Mouse (Mus musculus): ENCODE data around the gene Ccnf. TPM values are rescaled to one million over a fixed set of nuclear protein-coding genes. Genes with fewer than 3 reads are reported as not detected.

The Ccnf gene
- 1.9 TPM for polyA plus RNA-seq (2017; shearing (Covaris generic))

DNA sequence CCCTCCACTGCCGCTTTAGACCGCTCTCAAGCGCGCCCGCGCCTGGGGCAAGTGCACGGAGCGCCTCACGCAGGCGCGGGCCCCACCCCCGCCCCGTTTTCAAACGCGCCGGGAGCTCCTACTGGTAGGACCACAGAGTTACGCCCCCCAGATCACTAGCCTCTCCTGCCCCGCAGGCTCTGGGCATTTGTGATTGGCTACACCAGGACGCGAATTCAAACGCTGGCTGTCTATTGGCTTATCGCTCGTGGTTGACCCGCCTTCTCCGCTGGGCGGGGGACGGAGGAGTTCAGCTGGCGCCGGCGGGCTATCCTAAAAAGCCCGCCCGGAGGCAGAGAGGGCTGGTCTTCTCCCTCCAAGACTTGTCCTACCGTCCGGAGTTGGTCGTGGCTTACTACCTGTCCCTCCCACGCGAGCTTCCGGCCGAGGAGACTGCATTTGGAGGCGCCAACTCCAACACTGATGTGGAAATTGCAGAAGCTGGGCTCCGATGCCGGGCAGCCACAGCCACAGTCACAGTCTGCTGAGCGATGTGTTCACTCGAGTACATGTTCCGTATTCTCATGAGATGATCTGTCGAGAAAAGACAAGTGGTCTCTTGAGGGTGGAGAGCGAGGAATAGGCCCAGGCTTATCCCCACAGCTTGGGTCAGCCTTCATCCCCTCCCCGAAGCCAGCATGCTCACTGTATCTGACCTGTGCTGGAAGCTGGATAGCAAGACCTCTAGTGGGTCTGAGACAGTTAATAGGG lies at the start of gene Ccnf:
Gene Ccnf (minus strand): TSS at position 165 of the 750 bp plus-strand sequence.

DNA sequence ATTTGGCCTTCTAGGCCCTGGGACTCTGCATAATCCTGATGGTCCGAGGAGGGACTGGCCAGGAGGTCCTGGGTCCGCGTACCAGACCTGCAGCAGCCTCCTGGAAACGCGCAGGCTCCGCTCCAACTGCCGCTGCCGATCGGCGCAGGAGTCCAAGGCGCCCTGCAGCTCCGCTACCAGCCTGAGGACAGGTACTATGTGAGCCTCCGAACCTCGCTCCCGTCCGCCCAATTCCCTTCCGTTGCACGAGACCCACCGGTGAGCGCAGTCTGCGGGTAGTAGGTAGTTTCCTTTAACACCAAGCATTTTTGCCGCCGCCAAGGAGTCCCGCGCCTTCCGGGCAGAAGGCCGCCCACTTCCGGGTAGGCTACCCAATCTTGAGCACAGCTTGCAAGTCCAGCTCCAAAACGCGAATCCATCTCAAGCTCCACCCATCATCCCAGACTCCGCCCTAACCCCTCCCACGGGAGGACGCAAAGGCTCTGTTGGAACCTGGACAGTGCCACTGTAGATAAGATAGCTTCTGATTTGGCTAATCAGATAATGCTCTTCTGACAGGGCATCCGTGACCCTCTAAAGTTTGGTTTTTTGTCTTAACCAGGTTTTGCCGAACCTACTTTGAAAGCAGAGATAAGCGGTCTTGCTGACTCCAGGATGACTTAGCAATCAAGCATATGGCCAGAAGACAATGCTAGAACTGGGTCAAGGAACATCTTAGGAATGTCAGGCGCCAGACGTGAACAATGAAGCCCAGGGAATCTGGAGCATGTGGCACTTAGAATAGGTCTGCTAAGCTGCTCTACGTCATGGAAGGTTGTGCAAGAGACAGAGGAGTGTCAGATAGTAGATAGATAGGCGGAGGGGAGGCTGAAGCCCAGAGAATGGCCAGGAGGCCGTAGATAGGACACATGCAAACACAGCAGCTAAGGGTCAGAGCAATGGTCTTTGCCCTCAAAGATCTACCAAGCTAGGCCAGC lies 30.6 kb downstream of the Ccnf start, which contains the start of gene Tedc2:
Gene Tedc2 (minus strand): TSS at position 417 of the 977 bp plus-strand sequence.

DNA sequence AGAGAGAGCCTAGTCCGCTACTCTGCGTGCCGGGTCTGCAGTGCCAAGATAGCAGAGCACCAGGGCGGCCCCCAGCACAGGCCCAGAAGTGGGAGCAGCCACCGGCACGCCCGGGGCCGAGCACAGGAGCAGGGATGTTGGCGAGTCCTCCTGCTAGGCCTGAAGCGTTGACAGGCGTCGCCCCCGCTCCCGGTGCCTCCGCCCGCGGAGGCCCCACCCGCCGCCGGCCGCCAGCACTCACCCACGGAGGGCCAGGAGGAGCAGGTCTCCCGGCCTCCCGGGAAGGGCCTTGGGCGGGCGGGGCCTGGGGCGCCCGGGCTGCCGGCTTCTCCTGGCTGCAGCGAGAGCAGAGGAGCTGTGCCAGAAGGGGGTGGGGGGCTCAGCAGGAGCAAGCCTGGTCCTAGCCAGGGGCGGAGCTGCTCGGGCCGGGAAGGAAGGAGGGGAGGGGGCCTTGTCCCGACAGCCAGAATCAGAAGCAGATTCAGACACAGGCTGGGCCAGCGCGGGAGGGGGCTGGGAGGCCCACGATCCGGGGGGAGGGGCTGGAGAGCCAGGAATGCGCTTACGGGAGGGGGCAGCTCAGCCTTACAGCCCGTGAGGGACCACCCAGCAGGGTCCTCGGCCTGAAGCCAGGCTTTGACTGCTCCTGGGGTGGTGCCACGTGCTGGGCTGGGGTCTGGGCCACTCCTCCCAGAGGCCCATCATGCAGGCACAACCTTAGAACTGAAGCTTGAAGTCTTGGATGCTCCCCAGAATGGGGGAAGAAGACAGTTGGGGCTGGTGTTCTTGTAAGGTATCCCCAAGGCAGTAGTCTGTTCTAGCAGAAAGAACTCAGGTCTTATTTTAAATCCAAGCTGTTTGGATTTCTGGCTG lies 42.0 kb downstream of the Ccnf start, which contains the start of gene Ntn3:
Gene Ntn3 (minus strand): TSS at position 489 of the 873 bp plus-strand sequence.

DNA sequence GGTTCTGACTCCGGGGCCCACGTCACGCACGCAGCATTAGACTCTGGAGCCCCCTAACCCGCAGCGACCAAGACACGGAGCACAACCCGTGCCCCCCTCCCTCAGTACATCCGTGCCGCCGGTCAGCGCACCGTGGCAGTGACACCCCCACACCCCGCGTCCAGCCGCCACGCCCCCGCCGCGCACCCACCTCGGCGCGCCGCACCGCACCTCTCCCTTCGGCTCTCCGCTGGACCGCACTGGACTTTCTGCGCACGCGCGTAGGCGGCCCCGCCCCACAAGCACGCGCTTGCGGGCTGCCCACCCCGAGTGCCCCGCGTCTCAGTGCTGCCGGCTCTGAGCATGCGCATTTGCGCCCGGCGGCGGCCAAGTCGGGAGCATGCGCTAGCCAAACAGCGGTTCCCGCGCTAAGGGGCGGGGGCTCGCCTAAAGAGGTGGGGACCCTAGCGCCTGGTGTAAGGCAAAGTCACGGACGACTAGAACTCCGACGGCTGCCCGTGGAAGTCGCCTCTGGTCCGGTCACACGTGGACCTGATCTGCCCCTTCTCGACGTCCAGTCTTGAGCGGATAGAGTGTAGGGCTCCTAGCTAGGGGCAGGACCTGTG lies 45.9 kb downstream of the Ccnf start, which contains the start of gene Tbc1d24:
Gene Tbc1d24 (minus strand): TSS at position 279 of the 605 bp plus-strand sequence.

Other genes with a start within 250 kb of the Ccnf start
- gene Prss27, start 213.3 kb downstream of the Ccnf start, polyA plus RNA-seq (2017; shearing (Covaris generic)) = 0.27 TPM
- gene Kctd5, start 178.0 kb downstream of the Ccnf start, polyA plus RNA-seq (2017; shearing (Covaris generic)) = 29.6 TPM
- gene Pdpk1, start 100.6 kb downstream of the Ccnf start, polyA plus RNA-seq (2017; shearing (Covaris generic)) = 73.3 TPM
- 17.7 TPM for gene Amdhd2, start 87.7 kb downstream of the Ccnf start, polyA plus RNA-seq (2017; shearing (Covaris generic))
- gene Atp6v0c, start 81.8 kb downstream of the Ccnf start, polyA plus RNA-seq (2017; shearing (Covaris generic)) = 426 TPM
- gene Tbc1d24, start 45.9 kb downstream of the Ccnf start, polyA plus RNA-seq (2017; shearing (Covaris generic)) = 0.53 TPM
- gene Ntn3, start 42.0 kb downstream of the Ccnf start, polyA plus RNA-seq (2017; shearing (Covaris generic)) = 0.14 TPM
- 1.1 TPM for gene Tedc2, start 30.6 kb downstream of the Ccnf start, polyA plus RNA-seq (2017; shearing (Covaris generic))
- gene Abca17, start 99.6 kb upstream of the Ccnf start, polyA plus RNA-seq (2017; shearing (Covaris generic)) = 0.15 TPM
- 32.3 TPM for gene Abca3, start 100.5 kb upstream of the Ccnf start, polyA plus RNA-seq (2017; shearing (Covaris generic))
- 284 TPM for gene Rnps1, start 163.1 kb upstream of the Ccnf start, polyA plus RNA-seq (2017; shearing (Covaris generic))
- gene Eci1, start 175.2 kb upstream of the Ccnf start, polyA plus RNA-seq (2017; shearing (Covaris generic)) = 34.1 TPM
- gene Dnase1l2, start 191.6 kb upstream of the Ccnf start, polyA plus RNA-seq (2017; shearing (Covaris generic)) = 2.0 TPM
- 144 TPM for gene E4f1, start 218.8 kb upstream of the Ccnf start, polyA plus RNA-seq (2017; shearing (Covaris generic))
- 18.9 TPM for gene Pgp, start 218.9 kb upstream of the Ccnf start, polyA plus RNA-seq (2017; shearing (Covaris generic))
- gene Bricd5, start 222.4 kb upstream of the Ccnf start, polyA plus RNA-seq (2017; shearing (Covaris generic)) = not detected
- 24.2 TPM for gene Mlst8, start 227.6 kb upstream of the Ccnf start, polyA plus RNA-seq (2017; shearing (Covaris generic))
- 0.16 TPM for gene Caskin1, start 237.1 kb upstream of the Ccnf start, polyA plus RNA-seq (2017; shearing (Covaris generic))